Mouse (Mus musculus) ES-E14 (cell line): ENCODE results near the gene Npas2.

Experiments
- CHD2 ChIP-seq: IDR thresholded peaks from 2 replicates; pipeline ENCODE4 v1.6.1; 2014; ENCODE audit warnings: mild to moderate bottlenecking, low read depth, low read length, inconsistent platforms
- HCFC1 ChIP-seq: IDR thresholded peaks from 2 replicates; pipeline ENCODE4 v1.6.1; 2012; ENCODE audit warnings: low read length, inconsistent platforms, borderline replicate concordance; ENCODE audit not compliant: insufficient read depth

- TF ChIP-seq HCFC1 = no peak
- no peak for TF ChIP-seq CHD2
Observed at GRCm38 (mm10) chr1:39398284-39398683, 204.8 kb downstream of the Npas2 start.
